Mouse (Mus musculus): ENCODE data around the gene Etv2. TPM values are rescaled to one million over a fixed set of nuclear protein-coding genes. Genes with fewer than 3 reads are reported as not detected.

Gene Etv2
- 0.07 and 0.18 TPM in 2 replicates for polyA plus RNA-seq (2012; rRNA removed)

DNA sequence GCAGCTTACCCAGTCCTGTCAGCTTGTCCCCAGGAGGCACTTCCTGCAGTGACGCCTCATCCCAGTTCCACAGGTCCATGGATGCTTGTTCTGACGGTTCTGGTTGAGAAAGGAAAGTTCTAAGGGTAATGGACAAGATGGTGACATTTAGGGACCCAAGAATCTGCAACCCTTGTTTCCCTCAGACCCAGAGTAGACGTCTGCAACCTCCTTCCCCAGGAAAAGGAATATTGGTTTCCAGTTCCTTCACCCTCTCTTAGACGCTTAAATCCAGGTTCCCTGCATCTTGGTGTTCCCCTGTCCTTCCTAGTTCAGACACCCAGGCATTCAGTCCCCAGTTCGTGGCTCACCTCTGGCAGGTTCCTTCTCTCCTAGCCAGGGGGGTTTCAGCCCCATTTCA, at the start of gene Etv2:
Gene Etv2, minus strand, starts transcription at position 101 of the 400 bp plus-strand sequence.

DNA sequence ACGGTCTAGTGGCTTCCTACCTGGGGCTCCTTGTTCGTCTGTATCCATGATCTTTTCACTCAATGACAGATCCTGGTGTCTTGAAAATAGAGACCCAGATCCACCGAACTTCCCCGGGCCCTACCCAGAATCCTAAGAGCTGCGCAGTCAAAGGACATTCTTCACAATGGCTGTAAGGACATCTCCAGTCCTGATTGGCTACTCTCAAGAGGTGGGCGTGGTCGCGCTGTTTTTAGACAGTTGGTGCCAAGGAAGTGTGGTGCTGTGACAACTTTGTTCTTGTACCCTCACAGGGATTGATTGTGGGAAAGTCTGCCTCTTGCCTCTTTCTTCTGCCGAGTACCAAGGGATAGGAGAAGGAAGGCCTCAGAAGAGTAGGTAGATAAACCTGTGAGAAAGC, 35.8 kb upstream of the Etv2 start, which contains the start of gene Pmis2:
Gene Pmis2, minus strand, starts transcription at position 126 of the 400 bp plus-strand sequence.

DNA sequence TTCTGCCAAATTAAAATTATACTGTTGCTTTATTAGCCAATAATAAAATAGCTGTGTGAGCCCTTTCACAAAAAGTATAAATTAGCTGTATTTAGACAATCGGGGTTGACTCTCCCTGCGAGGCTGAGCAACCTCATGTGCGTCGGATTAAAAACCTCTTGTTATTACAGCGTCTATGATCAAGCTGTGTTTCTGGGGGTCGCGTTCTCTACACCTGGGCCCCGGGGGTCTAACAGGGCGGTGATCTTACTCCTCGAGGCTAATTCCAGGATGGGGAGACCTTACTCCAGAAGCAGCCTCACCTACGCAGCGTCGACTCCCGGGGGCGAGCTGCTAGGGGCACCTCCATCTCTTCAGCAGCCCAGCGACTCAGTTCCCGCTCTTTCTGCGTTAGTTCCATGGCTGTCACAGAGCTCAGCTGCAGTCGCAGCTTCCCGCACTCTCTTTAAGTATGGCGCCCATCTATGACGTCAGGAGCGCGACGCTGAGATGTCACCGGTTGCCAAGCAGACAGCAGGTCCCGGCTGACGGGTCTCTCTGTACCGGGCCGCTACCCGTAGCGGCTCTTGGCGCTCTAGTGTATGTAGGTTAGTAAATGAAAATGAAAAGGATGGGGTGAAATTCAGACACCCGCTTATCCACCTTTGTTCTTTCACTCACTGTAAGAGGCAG, 29.0 kb upstream of the Etv2 start, which contains the start of gene Haus5:
Gene Haus5, minus strand, starts transcription at position 466 of the 672 bp plus-strand sequence.

DNA sequence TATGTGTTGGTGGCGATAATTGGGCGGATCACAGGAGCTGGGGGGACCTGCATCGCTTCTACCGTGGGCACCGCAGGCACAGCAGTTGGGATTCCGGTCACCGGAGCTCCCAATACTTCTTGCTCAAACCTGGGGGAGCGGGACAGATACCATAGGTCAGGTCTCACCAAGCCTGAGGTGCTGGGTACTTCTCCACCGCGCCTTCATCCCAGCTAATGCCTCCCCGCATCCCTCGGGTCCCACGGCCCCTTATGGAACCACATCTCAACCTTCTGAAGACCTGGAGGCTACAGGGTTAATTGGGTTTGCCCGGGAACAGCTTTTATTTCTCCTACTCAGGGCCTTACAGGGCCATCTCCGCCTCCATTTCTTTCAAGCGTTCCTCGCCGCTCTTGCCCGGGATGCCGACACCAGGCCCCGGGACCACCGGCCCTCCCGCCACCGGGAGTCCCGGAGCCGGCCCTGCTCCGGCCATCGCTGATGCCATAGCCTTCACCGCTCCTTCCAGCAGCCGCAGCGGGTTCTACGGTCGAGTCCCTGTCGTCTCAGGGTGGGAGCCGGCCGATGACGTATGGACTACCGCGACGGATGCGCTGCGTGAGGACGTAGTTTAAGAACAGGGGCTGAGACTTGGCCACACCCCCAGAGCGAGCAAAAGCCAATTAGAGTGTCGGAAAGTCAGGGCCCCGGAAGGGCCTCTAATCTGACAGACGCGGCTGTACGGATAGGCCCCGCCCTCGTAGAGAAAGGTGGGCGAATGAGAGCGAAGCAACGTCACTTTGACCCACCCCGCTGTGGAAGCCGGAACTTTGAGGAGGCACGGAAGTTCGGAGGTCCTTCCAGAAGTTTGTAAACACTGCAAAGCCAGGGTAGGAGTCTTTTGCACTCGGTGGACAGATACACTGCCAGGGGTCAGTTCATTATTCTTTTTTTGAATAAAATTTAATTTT, 14.2 kb upstream of the Etv2 start, which contains the start of gene Rbm42:
Gene Rbm42, minus strand, starts transcription at position 727 of the 950 bp plus-strand sequence.

DNA sequence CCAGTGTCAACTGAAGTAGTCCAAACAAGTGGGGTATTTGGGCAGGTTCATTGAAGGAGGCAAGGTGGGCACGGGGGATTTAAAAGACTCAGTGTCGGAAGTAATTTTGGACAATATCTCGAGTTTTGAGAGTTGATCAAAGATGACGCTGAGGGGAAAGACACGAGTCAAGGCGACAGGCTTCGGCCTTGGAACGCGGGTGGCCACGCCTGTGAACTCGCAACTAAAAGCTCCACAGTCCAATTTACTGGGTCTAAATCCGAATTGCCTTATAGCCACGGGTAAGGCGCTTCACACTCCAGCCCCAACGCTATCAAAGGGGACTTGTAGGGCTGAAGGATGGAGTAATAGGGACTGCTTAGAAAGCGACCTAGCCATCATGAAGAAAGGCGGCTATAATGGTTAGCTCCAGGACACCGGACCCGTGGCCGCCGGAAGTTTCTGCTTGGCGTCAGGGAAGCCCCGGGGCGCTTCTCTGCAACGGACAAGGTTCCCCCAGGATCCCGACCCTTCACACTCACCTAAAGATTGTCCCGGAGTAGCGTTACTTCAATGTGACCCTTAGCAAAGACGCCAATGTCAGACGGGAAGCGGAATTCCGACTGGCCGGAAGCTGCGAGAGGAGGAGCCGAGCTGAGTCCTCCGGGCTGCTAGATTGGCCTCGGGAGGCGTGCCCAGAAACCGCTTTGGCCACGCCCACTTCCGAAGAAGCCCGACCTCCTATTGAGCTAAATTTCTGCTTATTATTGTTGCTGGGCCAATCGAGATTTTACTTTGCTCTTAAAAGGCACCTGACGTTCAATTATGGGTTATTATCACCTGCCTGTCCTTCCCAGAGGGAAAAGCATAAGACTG, 9.9 kb downstream of the Etv2 start, which contains the start of gene Cox6b1:
Gene Cox6b1, minus strand, starts transcription at position 622 of the 855 bp plus-strand sequence.

DNA sequence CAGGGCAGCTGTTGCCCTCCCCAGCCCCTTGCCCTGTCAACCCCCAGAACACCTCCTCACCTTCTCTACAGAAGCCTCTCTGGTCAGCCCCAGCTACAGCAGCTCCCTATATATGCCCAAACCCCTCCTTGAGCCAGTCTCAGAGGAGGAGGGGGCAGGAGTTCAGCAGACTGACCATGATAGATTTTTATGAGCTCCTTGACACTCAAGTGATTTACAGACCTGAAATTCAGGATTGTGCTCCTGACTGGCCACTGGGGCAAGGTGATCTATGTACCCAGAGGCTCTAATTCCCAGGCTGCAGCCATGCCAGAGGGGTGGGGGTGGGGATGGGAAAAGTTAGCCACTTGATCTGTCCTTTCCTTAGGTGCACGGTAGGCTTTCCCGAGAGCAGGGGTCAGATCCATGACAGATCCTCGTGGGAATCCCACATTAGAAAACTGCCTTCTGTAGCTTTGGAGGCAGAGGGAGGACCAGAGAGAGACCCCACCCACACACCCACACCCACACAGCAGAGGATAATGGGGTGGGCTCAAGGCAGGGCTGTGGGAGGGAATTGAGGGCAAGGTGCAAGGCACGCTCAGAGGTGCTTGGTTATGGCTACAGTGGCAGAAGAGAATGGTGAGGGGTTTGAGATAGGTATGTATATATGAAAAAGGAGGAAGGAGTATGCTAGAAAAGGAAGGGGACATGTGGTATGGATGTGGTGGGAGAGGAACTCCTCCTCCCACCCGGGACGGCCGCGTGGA, 22.8 kb downstream of the Etv2 start, which contains the start of gene Upk1a:
Gene Upk1a, minus strand, starts transcription at position 194 of the 749 bp plus-strand sequence.

DNA sequence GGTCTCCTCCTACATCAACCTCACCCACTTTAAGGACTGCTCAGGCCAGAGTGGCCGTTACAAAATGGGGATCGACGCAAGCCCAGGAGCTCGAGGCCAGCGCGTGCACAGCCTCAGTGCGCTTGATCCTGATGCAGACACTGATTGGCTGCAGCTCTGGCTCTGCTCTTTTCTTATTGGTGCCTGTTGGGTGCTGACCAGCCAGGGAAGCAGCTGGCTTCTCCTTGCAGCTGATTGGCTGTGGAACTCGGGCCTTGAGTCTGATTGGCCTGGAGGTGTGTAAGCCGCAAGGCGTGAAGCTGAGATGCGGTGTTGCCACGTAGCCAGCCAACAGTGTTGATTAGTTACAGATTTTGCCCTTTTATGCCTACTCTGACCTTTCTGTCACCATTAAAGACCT, 36.9 kb downstream of the Etv2 start, which contains the start of gene Zbtb32:
Gene Zbtb32, minus strand, starts transcription at position 124 of the 400 bp plus-strand sequence.

DNA sequence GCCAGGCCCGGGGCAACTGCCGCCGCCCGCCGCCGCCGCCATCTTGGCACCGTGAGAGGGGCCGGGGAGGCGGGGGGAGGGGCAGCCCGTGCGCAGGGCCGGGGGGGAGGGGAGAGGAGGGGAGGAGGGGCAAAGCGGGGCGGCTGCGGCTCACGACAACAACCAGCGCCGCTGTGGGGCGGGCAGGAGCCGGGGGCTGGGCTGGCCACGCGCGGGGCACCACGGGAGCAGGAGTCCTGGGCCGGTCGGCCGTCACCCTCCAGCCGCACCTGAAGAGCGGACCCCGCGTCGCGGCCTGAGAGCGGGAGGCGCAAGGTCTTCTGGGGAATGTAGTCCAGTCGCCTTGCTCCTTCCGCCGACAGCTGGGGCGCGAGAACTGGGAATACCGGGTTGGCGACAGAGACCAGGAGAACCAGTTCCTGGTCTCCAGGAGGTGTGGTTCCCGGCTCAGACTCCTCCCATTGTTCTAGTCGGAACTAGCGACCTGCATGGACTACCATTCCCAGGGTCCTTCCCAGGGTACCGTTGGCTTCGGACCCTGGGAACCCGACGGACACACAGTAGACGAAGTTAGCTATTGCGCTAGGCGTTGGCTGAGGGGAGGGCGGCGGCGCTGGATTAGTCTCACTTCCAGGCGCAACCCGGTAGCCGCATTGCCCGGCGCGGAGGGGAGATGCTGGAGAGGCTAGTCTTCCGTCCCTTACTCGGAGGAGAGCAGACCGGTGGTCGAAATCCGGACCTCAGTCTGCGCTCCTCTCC, 46.8 kb downstream of the Etv2 start, which contains the start of gene Kmt2b:
Gene Kmt2b, minus strand, starts transcription at position 51 of the 759 bp plus-strand sequence.

Other genes with a start within 250 kb of the Etv2 start
- 17.2 and 25.2 TPM in 2 replicates for gene Tyrobp, start 222.1 kb downstream of the Etv2 start, polyA plus RNA-seq (2012; rRNA removed)
- gene Hcst, start 216.0 kb downstream of the Etv2 start, polyA plus RNA-seq (2012; rRNA removed): 0.16 and 0.40 TPM in 2 replicates
- gene Nfkbid, start 214.1 kb downstream of the Etv2 start, polyA plus RNA-seq (2012; rRNA removed): 1.8 and 2.1 TPM in 2 replicates
- 102 and 109 TPM in 2 replicates for gene Aplp1, start 190.3 kb downstream of the Etv2 start, polyA plus RNA-seq (2012; rRNA removed)
- gene Kirrel2, start 178.2 kb downstream of the Etv2 start, polyA plus RNA-seq (2012; rRNA removed): 3.6 and 3.9 TPM in 2 replicates
- 3.7 and 4.4 TPM in 2 replicates for gene Nphs1, start 177.5 kb downstream of the Etv2 start, polyA plus RNA-seq (2012; rRNA removed)
- gene Prodh2, start 142.2 kb downstream of the Etv2 start, polyA plus RNA-seq (2012; rRNA removed): 0.82 and 3.3 TPM in 2 replicates
- 102 and 119 TPM in 2 replicates for gene Arhgap33, start 100.8 kb downstream of the Etv2 start, polyA plus RNA-seq (2012; rRNA removed)
- gene Hspb6, start 83.7 kb downstream of the Etv2 start, polyA plus RNA-seq (2012; rRNA removed): 6.4 and 6.8 TPM in 2 replicates
- gene Proser3, start 83.6 kb downstream of the Etv2 start, polyA plus RNA-seq (2012; rRNA removed): 22.3 and 28.9 TPM in 2 replicates
- gene Lin37, start 76.0 kb downstream of the Etv2 start, polyA plus RNA-seq (2012; rRNA removed): 35.8 and 38.5 TPM in 2 replicates
- gene U2af1l4, start 72.6 kb downstream of the Etv2 start, polyA plus RNA-seq (2012; rRNA removed): 57.5 and 77.8 TPM in 2 replicates
- gene Gm49396, start 72.5 kb downstream of the Etv2 start, polyA plus RNA-seq (2012; rRNA removed): 5.6 and 6.0 TPM in 2 replicates
- gene Psenen, start 72.2 kb downstream of the Etv2 start, polyA plus RNA-seq (2012; rRNA removed): 98.4 and 114 TPM in 2 replicates
- 5.5 and 9.1 TPM in 2 replicates for gene Igflr1, start 70.4 kb downstream of the Etv2 start, polyA plus RNA-seq (2012; rRNA removed)
- 55.4 and 66.3 TPM in 2 replicates for gene Kmt2b, start 47.1 kb downstream of the Etv2 start, polyA plus RNA-seq (2012; rRNA removed)
- gene Zbtb32, start 36.9 kb downstream of the Etv2 start, polyA plus RNA-seq (2012; rRNA removed): 0.20 and 0.45 TPM in 2 replicates
- gene Upk1a, start 23.0 kb downstream of the Etv2 start, polyA plus RNA-seq (2012; rRNA removed): 1.9 and 4.0 TPM in 2 replicates
- 789 and 842 TPM in 2 replicates for gene Cox6b1, start 9.7 kb downstream of the Etv2 start, polyA plus RNA-seq (2012; rRNA removed)
- gene Rbm42, start 14.5 kb upstream of the Etv2 start, polyA plus RNA-seq (2012; rRNA removed): 68.3 and 129 TPM in 2 replicates
- gene Haus5, start 29.1 kb upstream of the Etv2 start, polyA plus RNA-seq (2012; rRNA removed): 50.6 and 72.4 TPM in 2 replicates
- gene Pmis2, start 35.8 kb upstream of the Etv2 start, polyA plus RNA-seq (2012; rRNA removed): not detected in 2 replicates
- gene 2200002J24Rik, start 63.1 kb upstream of the Etv2 start, polyA plus RNA-seq (2012; rRNA removed): not detected in 2 replicates
- 0.70 and 1.3 TPM in 2 replicates for gene Atp4a, start 76.4 kb upstream of the Etv2 start, polyA plus RNA-seq (2012; rRNA removed)
- gene Tmem147, start 93.7 kb upstream of the Etv2 start, polyA plus RNA-seq (2012; rRNA removed): 66.3 and 120 TPM in 2 replicates
- 0.16 TPM in 1 of 2 replicates, not detected in the other for gene Gapdhs, start 107.8 kb upstream of the Etv2 start, polyA plus RNA-seq (2012; rRNA removed)
- gene Sbsn, start 115.6 kb upstream of the Etv2 start, polyA plus RNA-seq (2012; rRNA removed): 5.4 and 6.3 TPM in 2 replicates
- 0.06 and 0.15 TPM in 2 replicates for gene Dmkn, start 127.9 kb upstream of the Etv2 start, polyA plus RNA-seq (2012; rRNA removed)
- gene Krtdap, start 152.0 kb upstream of the Etv2 start, polyA plus RNA-seq (2012; rRNA removed): not detected in 2 replicates
- gene Ffar2, start 187.9 kb upstream of the Etv2 start, polyA plus RNA-seq (2012; rRNA removed): 0.05 and 0.21 TPM in 2 replicates
- gene Ffar3, start 220.3 kb upstream of the Etv2 start, polyA plus RNA-seq (2012; rRNA removed): 0.05 TPM in 1 of 2 replicates, not detected in the other
- 0.02 TPM in 1 of 2 replicates, not detected in the other for gene Ffar1, start 225.7 kb upstream of the Etv2 start, polyA plus RNA-seq (2012; rRNA removed)
- gene Cd22, start 244.5 kb upstream of the Etv2 start, polyA plus RNA-seq (2012; rRNA removed): 0.01 and 0.05 TPM in 2 replicates

Measured in central nervous system, embryonic 11.5 days (tissue).